Mouse (Mus musculus): Measurements from ENCODE around the gene Gm37240.
A peak's percentile ranks its signal among the peaks of the same experiment; 100 is the strongest.

The Gm37240 gene

GRCm38 (mm10) chr3:85282816-85283215 is 604.5 kb downstream of the Gm37240 start:
- peak in 1 of 2 experiments; percentile 13 for DNase-seq (ENCODE audit: low spot score in 2 of 2)

- peak; percentile 12 to 42 for DNase-seq (ENCODE audit: low spot score in 2 of 2)
These were observed 612.2 kb downstream of the Gm37240 start for GRCm38 (mm10) chr3:85275075-85275474.

GRCm38 (mm10) chr3:85271491-85271890 is 615.8 kb downstream of the Gm37240 start:
- DNase-seq (ENCODE audit: low spot score in 2 of 2) = no peak

- DNase-seq (ENCODE audit: low spot score in 2 of 2) = no peak
These were observed 622.4 kb downstream of the Gm37240 start for GRCm38 (mm10) chr3:85264963-85265362.

GRCm38 (mm10) chr3:85264546-85264945 is 622.8 kb downstream of the Gm37240 start:
- no peak for DNase-seq (ENCODE audit: low spot score in 2 of 2)

GRCm38 (mm10) chr3:85254526-85254925 is 632.8 kb downstream of the Gm37240 start:
- no peak for DNase-seq (ENCODE audit: low spot score in 2 of 2)

- no peak for DNase-seq (ENCODE audit: low spot score in 2 of 2)
These were observed 635.7 kb downstream of the Gm37240 start for GRCm38 (mm10) chr3:85251631-85252030.

GRCm38 (mm10) chr3:85246131-85246530 is 641.2 kb downstream of the Gm37240 start:
- DNase-seq (ENCODE audit: low spot score in 2 of 2) = no peak

- no peak for DNase-seq (ENCODE audit: low spot score in 2 of 2)
These were observed 650.8 kb downstream of the Gm37240 start for GRCm38 (mm10) chr3:85236546-85236945.

- DNase-seq (ENCODE audit: low spot score in 2 of 2) = no peak
These were observed 654.5 kb downstream of the Gm37240 start for GRCm38 (mm10) chr3:85232846-85233245.

- DNase-seq (ENCODE audit: low spot score in 2 of 2) = no peak
These were observed 665.3 kb downstream of the Gm37240 start for GRCm38 (mm10) chr3:85222046-85222445.

GRCm38 (mm10) chr3:85214926-85215325 is 672.4 kb downstream of the Gm37240 start:
- peak; percentile 43 to 44 for DNase-seq (ENCODE audit: low spot score in 2 of 2)

GRCm38 (mm10) chr3:85212751-85213350 is 674.5 kb downstream of the Gm37240 start:
- peak; percentile 44 to 45 for DNase-seq (ENCODE audit: low spot score in 2 of 2)

- no peak for DNase-seq (ENCODE audit: low spot score in 2 of 2)
These were observed 677.2 kb downstream of the Gm37240 start for GRCm38 (mm10) chr3:85209887-85210844.

GRCm38 (mm10) chr3:85206475-85206874 is 680.8 kb downstream of the Gm37240 start:
- no peak for DNase-seq (ENCODE audit: low spot score in 2 of 2)

GRCm38 (mm10) chr3:85205911-85206310 is 681.4 kb downstream of the Gm37240 start:
- no peak for DNase-seq (ENCODE audit: low spot score in 2 of 2)

GRCm38 (mm10) chr3:85203659-85204058 is 683.7 kb downstream of the Gm37240 start:
- no peak for DNase-seq (ENCODE audit: low spot score in 2 of 2)

- DNase-seq (ENCODE audit: low spot score in 2 of 2) = no peak
These were observed 684.6 kb downstream of the Gm37240 start for GRCm38 (mm10) chr3:85202726-85203125.

GRCm38 (mm10) chr3:85201785-85202184 is 685.5 kb downstream of the Gm37240 start:
- DNase-seq (ENCODE audit: low spot score in 2 of 2) = no peak

- DNase-seq (ENCODE audit: low spot score in 2 of 2) = no peak
These were observed 688.8 kb downstream of the Gm37240 start for GRCm38 (mm10) chr3:85198496-85198895.

- no peak for DNase-seq (ENCODE audit: low spot score in 2 of 2)
These were observed 690.2 kb downstream of the Gm37240 start for GRCm38 (mm10) chr3:85197148-85197547.

GRCm38 (mm10) chr3:85196591-85196990 is 690.7 kb downstream of the Gm37240 start:
- DNase-seq (ENCODE audit: low spot score in 2 of 2) = no peak

GRCm38 (mm10) chr3:85195068-85195481 is 692.2 kb downstream of the Gm37240 start:
- peak; percentile 48 to 56 for DNase-seq (ENCODE audit: low spot score in 2 of 2)

Measured in heart, adult 9 months (tissue).